Mouse (Mus musculus) lung, embryonic 15.5 days (tissue): ENCODE measurements around the gene Ctsh. TPM values are rescaled to one million over a fixed set of nuclear protein-coding genes. Genes with fewer than 3 reads are reported as not detected.
A peak's percentile ranks its signal among the peaks of the same experiment; 100 is the strongest.
"Not testable (repeated sequence)": the region's sequence is repeated elsewhere in the genome, so short reads cannot be mapped to it uniquely, and the experiment has no call there.

ENCODE experiments used
- ATAC-seq: fragments of 200-750 bp; cut with Nextera tagmentation; 2 replicates; pipeline ENCODE4 v1.8.0; 2017; ENCODE audit warnings: moderate number of reproducible peaks, borderline replicate concordance; ENCODE audit not compliant: low FRiP score, low TSS enrichment; ENCODE audit errors: extremely low read depth
- H3K27ac ChIP-seq: fragments of 300-500 bp; sonication (generic); 2 replicates; pipeline ENCODE4 v1.5.1; 2015; ENCODE audit warnings: moderate library complexity, mild to moderate bottlenecking, inconsistent platforms
- H3K27me3 ChIP-seq: fragments of 300-500 bp; sonication (generic); 2 replicates; pipeline ENCODE4 v1.6.1; 2015; ENCODE audit warnings: inconsistent platforms
- H3K36me3 ChIP-seq: fragments of 300-500 bp; sonication (generic); 2 replicates; pipeline ENCODE4 v1.6.1; 2015; ENCODE audit warnings: inconsistent platforms
- H3K4me1 ChIP-seq: fragments of 300-500 bp; sonication (generic); 2 replicates; pipeline ENCODE4 v1.6.1; 2015; ENCODE audit warnings: inconsistent platforms
- H3K4me2 ChIP-seq: fragments of 300-500 bp; sonication (generic); 2 replicates; pipeline ENCODE4 v1.6.1; 2015; ENCODE audit warnings: inconsistent platforms, mild to moderate bottlenecking, moderate library complexity
- H3K4me3 ChIP-seq: fragments of 300-500 bp; sonication (generic); 2 replicates; pipeline ENCODE4 v1.5.1; 2015; ENCODE audit warnings: mild to moderate bottlenecking, inconsistent platforms
- H3K9ac ChIP-seq: fragments of 300-500 bp; sonication (generic); 2 replicates; pipeline ENCODE4 v1.6.1; 2015; ENCODE audit warnings: inconsistent platforms
- H3K9me3 ChIP-seq: fragments of 300-500 bp; sonication (generic); 2 replicates; pipeline ENCODE4 v1.6.1; 2016; ENCODE audit warnings: inconsistent platforms
- WGBS: fragments of 180-500 bp; shearing (Covaris S2); methylation state at CpG from one replicate; pipeline ENCODE4 v1.1.7; 2015; 5-methylcytosine and 5-hydroxymethylcytosine counted together
- polyA plus RNA-seq: library from polyadenylated mRNA; unstranded; fragments of >200 nt; fragmentation: Nextera tagmentation; extraction: Ambion mirVana; gene quantifications from 2 replicates; pipeline ENCODE4 v1.2.1, GENCODE M21; 2015

Gene Ctsh
- polyA plus RNA-seq, 1 experiment from 2014 or later, result 503 TPM

DNA sequence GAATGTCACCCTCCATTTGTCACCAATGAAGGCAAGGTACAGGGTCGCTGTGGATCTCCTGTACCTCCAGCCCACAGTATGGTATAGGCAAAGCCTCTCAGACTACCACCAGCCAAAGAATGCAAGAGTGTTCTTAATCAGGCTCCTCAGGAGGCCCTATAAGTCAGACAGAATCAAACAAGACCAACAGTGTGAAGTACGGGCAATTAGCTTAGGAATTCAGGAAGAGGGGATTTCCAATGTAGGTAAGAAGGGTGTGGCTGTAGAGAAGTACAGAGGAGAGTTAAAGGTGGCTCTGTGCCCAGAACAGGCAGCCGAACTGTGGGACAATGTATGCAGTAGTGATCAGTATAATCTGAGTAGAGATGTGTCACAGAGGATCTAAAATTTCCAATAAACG is 17.6 kb upstream of the Ctsh start:
- H3K4me3 ChIP-seq, result no peak overlapping the region
- H3K9ac ChIP-seq, result no peak overlapping the region
- H3K4me2 ChIP-seq, result no peak overlapping the region
- no peaks in the 10 kb centered on the region for H3K27me3 ChIP-seq
- ATAC-seq, result peak; percentile 79
- no peaks in the 10 kb centered on the region for H3K36me3 ChIP-seq
- H3K4me1 ChIP-seq, result no peaks in the 10 kb centered on the region; the same call in 1 of the 2 replicates
- 52% methylated on average over 4 of the region's 4 CpGs for WGBS
- peak overlapping the region; percentile 86 for H3K27ac ChIP-seq
- no peaks in the 10 kb centered on the region for H3K9me3 ChIP-seq

DNA sequence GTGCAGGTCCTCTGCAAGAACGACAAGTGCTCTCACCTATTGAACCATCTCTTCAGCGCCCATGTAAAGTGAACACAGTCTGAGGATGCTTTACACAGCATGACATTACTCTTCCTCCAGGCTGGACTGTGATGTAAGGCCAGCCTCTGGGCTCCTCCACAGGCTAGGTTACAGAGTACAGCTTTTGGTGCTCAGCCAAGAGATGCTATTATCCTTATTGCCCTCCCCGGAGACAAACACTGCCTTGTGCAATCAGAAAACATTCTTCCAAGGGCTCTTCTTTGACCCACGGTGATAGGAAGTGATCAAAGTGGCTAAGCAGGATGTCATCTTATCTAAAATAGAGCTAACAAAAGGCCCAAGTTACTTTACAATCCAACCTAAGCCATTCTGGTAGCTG is 15.4 kb upstream of the Ctsh start:
- Histone ChIP-seq H3K4me1 (no peaks in the 10 kb centered on the region; the same call in 1 of the 2 replicates), H3K9ac (no peak overlapping the region), H3K4me3 (no peak overlapping the region), H3K4me2 (no peak overlapping the region), H3K27me3 (no peaks in the 10 kb centered on the region), H3K36me3 (no peaks in the 10 kb centered on the region), H3K9me3 (no peaks in the 10 kb centered on the region), H3K27ac (no peak overlapping the region)
- ATAC-seq, result no peak
- 58% methylated on average over 4 of the region's 4 CpGs for WGBS

DNA sequence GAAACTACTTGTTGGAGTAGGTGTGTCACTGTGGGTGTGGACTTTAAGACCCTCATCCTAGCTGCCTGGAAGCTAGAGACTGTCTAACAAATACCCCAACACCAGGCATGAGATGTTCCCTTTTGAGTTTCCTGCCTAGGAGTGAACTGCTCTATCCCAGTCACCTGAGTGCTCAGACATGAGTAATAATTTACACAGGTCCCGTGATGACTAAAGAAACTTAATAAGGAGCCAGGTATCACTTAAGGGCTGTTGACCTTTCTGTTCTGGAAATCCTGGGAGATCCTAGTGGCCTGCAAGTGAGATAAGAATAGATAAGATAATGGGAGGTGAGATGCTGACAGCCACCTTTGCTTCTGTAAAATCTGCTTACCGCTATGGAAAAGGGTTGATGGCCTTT is 13.0 kb upstream of the Ctsh start:
- H3K4me2 ChIP-seq, result no peak overlapping the region
- no peaks in the 10 kb centered on the region; the same call in 1 of the 2 replicates for H3K4me1 ChIP-seq
- no peak overlapping the region for H3K4me3 ChIP-seq
- H3K27ac ChIP-seq, result no peak overlapping the region
- no peaks in the 10 kb centered on the region for H3K27me3 ChIP-seq
- no peaks in the 10 kb centered on the region for H3K9me3 ChIP-seq
- no peaks in the 10 kb centered on the region for H3K36me3 ChIP-seq
- 49% methylated on average over 2 of the region's 2 CpGs for WGBS
- no peak overlapping the region for H3K9ac ChIP-seq
- ATAC-seq, result no peak

DNA sequence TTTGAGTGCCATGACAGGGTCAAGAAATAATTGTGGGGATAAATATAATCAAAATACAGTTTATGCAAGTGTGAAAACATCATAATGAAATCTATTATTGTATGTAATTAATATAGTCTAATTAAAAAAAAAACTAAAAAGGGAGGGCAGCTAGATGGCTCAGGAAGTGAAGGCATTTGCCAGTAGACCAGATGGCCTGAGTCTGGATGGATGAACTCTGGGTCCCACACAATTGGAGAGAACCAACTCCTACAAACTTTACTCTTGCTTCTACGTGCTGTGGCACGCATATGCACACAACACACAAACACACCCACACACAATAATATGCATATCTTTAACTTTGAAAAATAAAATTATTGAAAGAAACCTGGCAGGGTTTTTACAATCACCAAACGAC is 12.4 kb upstream of the Ctsh start:
- ATAC-seq, result no peak
- H3K27me3 ChIP-seq, result no peaks in the 10 kb centered on the region
- 92% methylated on average over 3 of the region's 3 CpGs for WGBS
- H3K27ac ChIP-seq, result no peak overlapping the region
- no peaks in the 10 kb centered on the region; the same call in 1 of the 2 replicates for H3K4me1 ChIP-seq
- H3K4me3 ChIP-seq, result no peak overlapping the region
- no peaks in the 10 kb centered on the region for H3K36me3 ChIP-seq
- H3K9me3 ChIP-seq, result no peaks in the 10 kb centered on the region
- no peak overlapping the region for H3K9ac ChIP-seq
- H3K4me2 ChIP-seq, result no peak overlapping the region

DNA sequence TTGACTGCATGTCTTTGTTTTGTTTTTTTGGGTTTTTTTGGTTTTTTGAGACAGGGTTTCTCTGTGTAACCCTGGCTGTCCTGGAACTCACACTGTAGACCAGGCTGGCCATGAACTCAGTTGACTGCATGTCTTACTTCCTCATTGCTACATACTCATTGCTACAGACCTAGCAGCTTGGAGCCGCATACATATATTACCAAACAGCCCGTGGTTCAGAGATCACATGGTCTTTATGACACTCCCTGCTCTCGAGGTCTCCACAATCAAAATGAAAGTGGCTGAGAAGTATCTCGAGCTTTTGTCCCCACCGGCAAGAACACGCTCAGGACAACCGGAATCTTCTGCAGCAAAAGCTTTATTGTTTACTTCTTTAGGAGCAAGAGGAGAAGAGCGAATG is 11.0 kb upstream of the Ctsh start:
- H3K9ac ChIP-seq, H3K9me3 ChIP-seq, H3K4me2 ChIP-seq, ATAC-seq, H3K36me3 ChIP-seq, H3K4me1 ChIP-seq, H3K4me3 ChIP-seq, H3K27ac ChIP-seq, H3K27me3 ChIP-seq: not testable (repeated sequence)
- WGBS, result 89% methylated on average over 8 of the region's 8 CpGs

DNA sequence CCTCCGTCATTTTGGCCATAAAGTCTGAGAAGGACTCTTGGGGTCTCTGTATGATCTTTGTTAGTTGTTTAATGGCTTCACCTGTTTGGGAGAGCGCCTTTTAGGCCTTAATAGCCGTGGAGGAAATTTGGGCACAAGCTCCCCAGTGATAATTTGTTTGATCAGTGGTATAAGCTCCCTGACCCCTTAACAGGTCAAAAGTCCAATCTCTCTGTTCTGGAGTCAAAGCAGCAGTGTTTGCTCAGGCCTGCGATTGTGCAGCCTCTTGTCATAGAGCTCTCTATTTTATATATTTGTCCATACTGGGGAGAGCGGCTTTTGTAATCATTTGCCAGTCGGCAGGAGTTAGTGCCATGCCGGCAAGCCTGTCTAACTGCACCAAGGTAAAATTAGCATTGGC is 8.8 kb upstream of the Ctsh start:
- Histone ChIP-seq H3K4me3 (no peak overlapping the region), H3K9ac (no peak overlapping the region), H3K27ac (no peak overlapping the region), H3K9me3 (no peaks in the 10 kb centered on the region), H3K27me3 (no peaks in the 10 kb centered on the region), H3K4me1 (peaks cover 7% of the 10 kb centered on the region; the same call in 1 of the 2 replicates), H3K36me3 (no peaks in the 10 kb centered on the region), H3K4me2 (no peak overlapping the region)
- no peak for ATAC-seq
- 86% methylated on average over 7 of the region's 7 CpGs for WGBS

DNA sequence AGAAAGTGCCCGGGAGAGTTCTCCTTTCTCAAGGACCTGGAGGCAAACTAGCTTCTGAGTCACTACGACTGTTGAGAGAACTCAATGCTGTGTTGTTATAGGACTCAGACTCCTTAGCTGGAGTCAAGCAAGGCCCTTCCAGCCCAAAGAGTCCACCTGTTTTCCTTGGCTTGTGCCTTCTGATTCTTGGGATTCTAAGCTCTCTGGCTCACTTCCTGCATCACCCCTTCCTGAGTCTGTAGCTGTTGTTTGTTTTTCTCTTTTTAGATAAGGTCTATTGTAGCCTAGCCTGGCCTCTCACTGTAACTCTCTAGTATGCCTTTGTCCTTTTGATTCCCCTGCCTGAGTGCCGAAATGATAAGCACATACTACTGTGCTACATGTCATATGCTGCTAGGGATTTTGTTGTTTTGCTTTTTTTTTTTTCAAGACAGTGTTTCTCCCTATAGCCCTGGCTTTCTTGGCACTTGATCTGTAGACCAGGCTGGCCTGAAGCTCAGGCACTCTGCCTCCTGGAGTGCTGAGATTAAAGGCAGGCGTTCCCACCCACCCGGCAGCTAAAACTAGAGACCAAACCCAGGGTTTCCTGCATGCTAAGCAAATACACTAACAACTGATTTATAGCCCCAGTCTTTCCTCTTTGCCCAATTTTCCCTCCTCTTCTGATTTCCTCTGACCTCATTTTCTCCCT is 5.9 kb upstream of the Ctsh start:
- Histone ChIP-seq H3K9me3 (no peaks in the 10 kb centered on the region), H3K4me1 (peaks cover 7% of the 10 kb centered on the region; the same call in 1 of the 2 replicates), H3K9ac (no peak overlapping the region), H3K36me3 (no peaks in the 10 kb centered on the region), H3K4me2 (no peak overlapping the region), H3K27me3 (no peaks in the 10 kb centered on the region), H3K27ac (peak overlapping the region; percentile 66), H3K4me3 (no peak overlapping the region)
- ATAC-seq, result no peak
- WGBS, result 37% methylated on average over 5 of the region's 5 CpGs

DNA sequence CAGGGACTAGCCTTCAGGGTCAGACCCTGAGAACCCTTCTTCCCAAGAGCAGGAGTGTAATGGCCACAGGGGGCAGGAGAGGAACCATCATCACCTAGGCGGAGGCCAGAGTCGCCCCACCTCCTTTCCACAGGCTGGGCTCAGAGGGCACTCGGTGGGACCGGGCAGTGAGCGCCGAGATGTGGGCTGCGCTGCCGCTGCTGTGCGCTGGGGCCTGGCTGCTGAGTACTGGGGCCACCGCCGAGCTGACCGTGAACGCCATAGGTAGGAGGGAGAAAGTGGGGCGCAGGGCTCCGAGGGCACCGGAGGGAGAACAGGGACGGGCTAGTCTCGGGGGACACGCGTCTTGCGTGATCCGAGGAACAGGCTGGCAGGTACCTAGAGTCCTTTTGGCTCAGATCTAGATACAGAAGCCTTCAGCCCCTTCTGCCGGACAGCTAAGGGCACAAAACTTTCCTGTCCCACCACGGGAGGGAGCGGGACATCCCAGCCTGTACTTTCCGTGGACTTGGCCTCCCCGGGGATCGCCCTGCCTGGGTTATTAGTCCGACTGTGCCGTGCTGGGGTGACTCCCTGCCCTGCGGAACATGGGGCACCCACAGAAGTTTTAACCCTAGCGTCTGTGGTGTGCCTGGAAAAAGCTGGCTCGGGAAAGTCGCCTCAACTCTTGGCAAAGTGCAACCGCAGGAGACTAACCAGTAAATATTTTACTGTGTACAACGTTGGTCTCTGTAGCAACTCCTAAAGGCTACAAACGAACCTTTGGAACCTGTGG is 606 bp downstream of the Ctsh start:
- ATAC-seq, result peak; percentile 91
- peak overlapping the region; percentile 74 for H3K27ac ChIP-seq

DNA sequence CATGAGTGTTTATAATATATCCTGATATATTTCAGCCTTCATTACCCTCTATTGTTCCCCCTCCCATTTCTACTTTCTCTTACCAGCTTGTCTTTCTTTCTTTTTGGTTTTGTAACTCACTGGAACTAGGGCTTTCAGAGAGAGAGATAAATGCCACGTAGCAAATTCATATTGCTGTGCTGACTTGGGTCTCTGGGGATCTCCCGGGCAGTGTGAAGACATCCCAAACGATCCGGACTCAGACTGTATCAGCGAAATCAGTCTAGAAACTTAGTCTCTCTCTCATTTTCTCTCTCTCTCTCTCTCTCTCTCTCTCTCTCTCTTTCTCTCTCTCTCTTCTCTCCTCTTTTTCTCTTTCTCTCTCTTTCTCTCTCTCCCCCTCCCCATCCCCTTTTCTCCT is 1.5 kb downstream of the Ctsh start:
- Histone ChIP-seq H3K36me3 (no peaks in the 10 kb centered on the region), H3K27me3 (no peaks in the 10 kb centered on the region), H3K4me3 (peak overlapping the region; percentile 56), H3K9me3 (no peaks in the 10 kb centered on the region), H3K27ac (no peak overlapping the region), H3K9ac (peak overlapping the region; percentile 58), H3K4me2 (peak overlapping the region; percentile 79), H3K4me1 (0 out of 2 replicates have a peak, but pooled peaks cover 5% of the 10 kb centered on the region)
- ATAC-seq, result no peak
- WGBS, result 29% methylated on average over 5 of the region's 5 CpGs

More for the DNA sequence above, 606 bp downstream of the Ctsh start:
- Histone ChIP-seq H3K4me3 (peak overlapping the region; percentile 56), H3K9ac (peak overlapping the region; percentile 58), H3K9me3 (no peaks in the 10 kb centered on the region), H3K36me3 (no peaks in the 10 kb centered on the region), H3K27me3 (no peaks in the 10 kb centered on the region), H3K4me1 (0 out of 2 replicates have a peak, but pooled peaks cover 5% of the 10 kb centered on the region), H3K4me2 (peak overlapping the region; percentile 79)
- whole genome bisulfite sequencing, result under 1% methylated on average over 37 of the region's 37 CpGs

DNA sequence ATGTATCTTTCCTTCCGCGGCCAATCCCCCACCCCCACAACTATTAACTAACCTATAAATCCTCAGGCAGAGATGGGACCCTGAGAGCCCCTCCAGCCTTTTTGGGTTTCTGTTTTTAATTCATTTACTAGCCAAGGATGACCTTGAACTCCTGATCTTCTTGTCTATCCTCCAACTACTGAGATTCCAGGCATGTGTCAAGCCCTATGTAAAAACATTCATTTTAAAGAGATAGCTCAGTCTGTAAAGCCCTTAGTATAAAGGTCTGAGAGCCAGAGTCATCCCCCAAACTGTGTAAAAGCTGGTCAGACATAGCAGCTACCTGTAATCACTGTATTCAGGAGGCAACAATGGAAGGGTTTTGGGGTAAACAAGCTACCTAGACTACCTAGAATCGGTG is 2.0 kb downstream of the Ctsh start:
- H3K4me3 ChIP-seq, result peak overlapping the region; percentile 56
- peak overlapping the region; percentile 79 for H3K4me2 ChIP-seq
- H3K36me3 ChIP-seq, result no peaks in the 10 kb centered on the region
- 0 out of 2 replicates have a peak, but pooled peaks cover 5% of the 10 kb centered on the region for H3K4me1 ChIP-seq
- H3K9me3 ChIP-seq, result no peaks in the 10 kb centered on the region
- H3K27ac ChIP-seq, result no peak overlapping the region
- H3K9ac ChIP-seq, result peak overlapping the region; percentile 58; the same call in 1 of the 2 replicates
- no peak for ATAC-seq
- no peaks in the 10 kb centered on the region for H3K27me3 ChIP-seq
- WGBS, result 73% methylated on average over 3 of the region's 3 CpGs

DNA sequence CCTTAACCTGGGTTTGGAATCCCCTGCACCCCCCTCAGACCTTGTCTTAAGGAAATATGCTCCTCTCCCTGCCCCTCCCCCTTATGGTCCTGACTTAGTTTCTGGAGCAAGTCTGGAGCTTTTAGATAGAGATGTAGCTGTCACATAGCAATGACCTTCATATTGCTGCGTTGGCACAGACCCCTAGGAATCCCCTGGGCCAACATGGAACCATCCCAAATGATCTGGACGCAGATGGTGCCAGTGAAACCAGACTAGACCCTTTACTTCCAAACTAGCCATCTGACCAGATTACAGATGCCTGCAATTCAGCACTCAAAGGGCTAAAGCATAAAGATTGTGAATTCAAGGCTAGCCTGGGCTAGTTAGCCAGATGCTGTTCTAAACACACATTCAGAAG is 2.8 kb downstream of the Ctsh start:
- H3K4me3 ChIP-seq, result peak overlapping the region; percentile 56; the same call in 1 of the 2 replicates

More for the DNA sequence above, 2.8 kb downstream of the Ctsh start:
- WGBS, result 81% methylated on average over 2 of the region's 2 CpGs
- ATAC-seq, result no peak
- Histone ChIP-seq H3K4me1 (0 out of 2 replicates have a peak, but pooled peaks cover 5% of the 10 kb centered on the region), H3K36me3 (no peaks in the 10 kb centered on the region), H3K4me2 (peak overlapping the region; percentile 79; the same call in 1 of the 2 replicates), H3K9me3 (no peaks in the 10 kb centered on the region), H3K27ac (no peak overlapping the region), H3K27me3 (no peaks in the 10 kb centered on the region), H3K9ac (no peak overlapping the region)
